Mouse (Mus musculus) monocyte, adult 5-6 weeks (primary cell): Measurements from ENCODE around the gene Ankrd34b. TPM values are rescaled to one million over a fixed set of nuclear protein-coding genes. Genes with fewer than 3 reads are reported as not detected.

ENCODE experiments used
- ATAC-seq: fragments of 153-309, 156-312 bp; replicated peaks from 2 replicates; pipeline ENCODE4 v1.8.0; 2017; ENCODE audit warnings: mild to moderate bottlenecking; ENCODE audit not compliant: low TSS enrichment, insufficient number of reproducible peaks, severe bottlenecking, poor library complexity, low FRiP score
- total RNA-seq: library from RNA; stranded (forward); fragments of 200-1000, 200-491, 200-594 nt; gene quantifications from 3 replicates; pipeline ENCODE4 v1.2.3, GENCODE M21; 2017

Gene Ankrd34b
- total RNA-seq, 1 experiment from 2014 or later, result not detected

- ATAC-seq, result peak; percentile 99
These were observed 58.3 kb downstream of the Ankrd34b start, which contains the start of gene Fam151b for GRCm38 (mm10) chr13:92483852-92484463. Fam151b (minus strand) TSS chr13:92484015.

GRCm38 (mm10) chr13:92490817-92491216 is 65.1 kb downstream of the Ankrd34b start:
- no peak for ATAC-seq

Other genes with a start within 250 kb of the Ankrd34b start
- not detected in 3 replicates for gene Gm20379, start 119.9 kb upstream of the Ankrd34b start, total RNA-seq
- gene Dhfr, start 71.2 kb upstream of the Ankrd34b start, total RNA-seq, result 0.21 to 2.3 TPM (median 0.95 TPM) in 3 replicates
- 20.4 to 46.6 TPM (median 29.4 TPM) in 3 replicates for gene Msh3, start 70.9 kb upstream of the Ankrd34b start, total RNA-seq
- 9.9 to 14.8 TPM (median 14.0 TPM) in 3 replicates for gene Fam151b, start 58.1 kb downstream of the Ankrd34b start, total RNA-seq
- 15.9 to 28.8 TPM (median 18.5 TPM) in 3 replicates for gene Zfyve16, start 105.0 kb downstream of the Ankrd34b start, total RNA-seq
- gene Spz1, start 150.3 kb downstream of the Ankrd34b start, total RNA-seq, result 0.48 TPM in 1 of 3 replicates, not detected in the others
- 9.2 to 16.3 TPM (median 15.4 TPM) in 3 replicates for gene Serinc5, start 185.2 kb downstream of the Ankrd34b start, total RNA-seq